Mouse (Mus musculus) bone marrow, adult 2 months (tissue): ENCODE results near the gene Pigk.

Experiments used
- CTCF ChIP-seq: fragments of 200-500 bp; IDR thresholded peaks from 2 replicates; pipeline ENCODE4 v1.5.1; 2011; ENCODE audit warnings: low read length, control low read depth; ENCODE audit not compliant: control insufficient read depth, insufficient read depth
- POLR2A ChIP-seq: fragments of 200-500 bp; IDR thresholded peaks from 2 replicates; pipeline ENCODE4 v1.6.1; 2011; ENCODE audit warnings: low read depth, mild to moderate bottlenecking, control low read depth, low read length, borderline replicate concordance; ENCODE audit not compliant: control insufficient read depth

- TF ChIP-seq CTCF (no peak), POLR2A (no peak)
These were observed 100.0 kb downstream of the Pigk start for GRCm38 (mm10) chr3:152813905-152814304.
